Mouse (Mus musculus): Measurements from ENCODE around the gene Ap1s1. TPM values are rescaled to one million over a fixed set of nuclear protein-coding genes. Genes with fewer than 3 reads are reported as not detected.

The Ap1s1 gene
- polyA plus RNA-seq, 1 experiment from 2014 or later: 109 TPM

DNA sequence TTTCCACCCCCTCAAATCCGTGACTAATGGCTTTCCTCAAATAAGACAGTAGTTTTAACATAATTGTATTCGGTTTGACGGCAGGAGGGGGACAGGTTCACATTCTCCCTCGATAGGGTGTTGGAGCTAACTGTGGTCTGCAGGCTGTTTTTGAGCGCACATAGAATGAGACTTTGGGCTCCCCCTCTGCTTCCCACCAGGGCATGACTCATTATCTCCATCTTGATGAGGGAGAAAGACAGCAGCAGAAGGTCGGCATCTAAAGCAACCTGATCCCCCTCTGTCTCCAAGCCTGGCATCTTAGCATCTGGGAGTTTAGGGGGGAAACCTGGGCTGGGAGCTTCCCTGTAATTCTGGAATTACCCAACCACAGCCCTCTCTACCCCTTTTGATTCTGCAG, 19.5 kb upstream of the Ap1s1 start:
- ATAC-seq (ENCODE audit: low read depth) (no peak), DNase-seq (no peak)
- H3K4me3 ChIP-seq (replicated peaks): no peak overlapping the region
- no peak overlapping the region for H3K27ac ChIP-seq
- H3K4me2 ChIP-seq: no peak overlapping the region
- no peaks in the 10 kb centered on the region for H3K36me3 ChIP-seq
- no peak overlapping the region for H3K9ac ChIP-seq
- H3K9me3 ChIP-seq (replicated peaks): no peaks in the 10 kb centered on the region
- no peaks in the 10 kb centered on the region; the same call in 1 of the 2 replicates for H3K4me1 ChIP-seq (replicated peaks)
- peaks cover 24% of the 10 kb centered on the region; the same call in 1 of the 2 replicates for H3K27me3 ChIP-seq
- WGBS (ENCODE audit: insufficient replicate concordance): 58% methylated on average over 6 of the region's 6 CpGs

DNA sequence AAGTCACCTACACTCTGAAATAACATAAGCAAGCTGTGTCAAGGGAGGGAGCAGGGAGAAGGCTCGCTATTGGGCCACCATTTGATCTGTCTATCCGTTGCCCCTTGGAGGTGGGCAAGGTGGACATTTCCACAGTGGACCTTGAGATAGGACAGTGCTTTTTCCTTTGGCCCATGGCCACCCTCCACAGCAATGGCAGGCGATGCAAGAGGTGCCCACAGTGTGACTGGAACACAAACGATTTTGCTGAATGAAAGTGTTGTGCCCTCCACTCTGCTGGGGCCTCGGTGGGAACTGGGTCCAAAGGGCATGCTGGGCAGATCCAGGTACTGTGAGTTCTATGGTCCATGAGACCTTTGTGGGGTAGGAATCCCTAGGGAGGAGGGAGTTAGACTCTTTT, 16.7 kb upstream of the Ap1s1 start:
- DNase-seq (no peak), ATAC-seq (ENCODE audit: low read depth) (no peak)
- Histone ChIP-seq H3K9ac (no peak overlapping the region), H3K4me2 (no peak overlapping the region), H3K4me1 (replicated peaks) (no peaks in the 10 kb centered on the region; the same call in 1 of the 2 replicates), H3K9me3 (replicated peaks) (no peaks in the 10 kb centered on the region), H3K36me3 (no peaks in the 10 kb centered on the region), H3K4me3 (replicated peaks) (no peak overlapping the region), H3K27ac (no peak overlapping the region), H3K27me3 (peaks cover 15% of the 10 kb centered on the region; the same call in 1 of the 2 replicates)
- WGBS (ENCODE audit: insufficient replicate concordance): 79% methylated on average over 5 of the region's 5 CpGs

DNA sequence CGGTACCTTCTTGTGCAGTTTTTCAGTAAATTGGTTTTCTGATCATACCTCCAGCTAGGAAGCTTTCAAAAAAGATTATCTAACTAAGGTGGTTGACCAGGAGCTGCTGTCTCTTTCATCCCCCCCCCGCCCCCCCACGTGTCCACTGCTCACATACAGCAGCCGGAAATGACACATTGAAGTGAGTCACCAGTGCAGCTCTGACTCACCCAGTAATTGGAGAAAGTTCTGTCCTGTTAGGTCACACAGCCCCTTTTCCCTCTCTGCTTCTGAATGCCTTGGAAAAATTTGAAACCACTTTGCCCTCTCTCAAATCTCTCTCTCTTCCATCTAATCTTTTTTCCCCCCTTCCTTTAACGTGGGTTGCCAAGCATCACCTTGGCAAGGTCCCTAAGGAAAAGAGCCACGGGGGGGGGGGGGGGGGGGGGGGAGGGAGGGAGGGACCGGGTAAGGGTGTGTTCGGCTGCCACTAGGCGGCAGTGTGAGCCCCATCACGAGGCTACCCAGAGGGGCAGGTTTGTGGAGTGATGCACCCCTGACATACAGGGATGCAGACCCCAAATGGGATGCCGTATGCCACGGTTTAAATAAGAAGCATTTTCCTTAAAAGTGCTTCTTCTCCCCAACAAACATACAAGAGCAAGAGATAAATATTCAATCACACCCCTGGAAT, 16.0 kb upstream of the Ap1s1 start:
- H3K4me3 ChIP-seq (replicated peaks): no peak overlapping the region
- DNase-seq (no peak), ATAC-seq (ENCODE audit: low read depth) (peak; percentile 61; the same call in 1 of the 2 replicates)
- no peak overlapping the region for H3K27ac ChIP-seq
- WGBS (ENCODE audit: insufficient replicate concordance): 13% methylated on average over 12 of the region's 12 CpGs
- peaks cover 15% of the 10 kb centered on the region; the same call in 1 of the 2 replicates for H3K27me3 ChIP-seq
- no peaks in the 10 kb centered on the region for H3K36me3 ChIP-seq
- H3K4me1 ChIP-seq (replicated peaks): no peaks in the 10 kb centered on the region; the same call in 1 of the 2 replicates
- H3K9me3 ChIP-seq (replicated peaks): no peaks in the 10 kb centered on the region
- no peak overlapping the region for H3K9ac ChIP-seq
- H3K4me2 ChIP-seq: no peak overlapping the region

DNA sequence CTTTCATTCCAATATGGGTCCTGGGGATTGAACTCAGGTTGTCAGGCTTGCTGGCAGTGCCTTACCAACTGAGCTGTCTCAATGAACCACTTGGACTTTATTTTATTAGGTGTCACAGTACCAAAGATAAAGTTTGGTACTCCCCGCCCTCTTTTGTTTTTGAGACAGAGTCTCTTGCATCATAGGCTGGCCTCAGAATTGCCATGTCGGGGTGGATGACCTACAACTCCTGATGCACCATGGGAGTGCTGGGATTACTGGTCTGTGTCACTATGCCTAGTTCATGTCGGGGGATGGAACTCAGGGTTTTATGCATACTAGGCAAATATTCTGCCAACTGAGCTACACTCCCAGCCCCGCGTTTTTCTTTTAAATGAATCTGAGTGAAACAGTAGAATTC, 8.9 kb upstream of the Ap1s1 start:
- Histone ChIP-seq H3K9me3 (replicated peaks) (no peaks in the 10 kb centered on the region), H3K27ac (no peak overlapping the region), H3K4me1 (replicated peaks) (no peaks in the 10 kb centered on the region), H3K4me3 (replicated peaks) (no peak overlapping the region), H3K27me3 (0 out of 2 replicates have a peak, but pooled peaks cover 3% of the 10 kb centered on the region), H3K9ac (no peak overlapping the region), H3K36me3 (no peaks in the 10 kb centered on the region), H3K4me2 (no peak overlapping the region)
- no peak for DNase-seq
- no peak for ATAC-seq (ENCODE audit: low read depth)
- 62% methylated on average over 5 of the region's 5 CpGs for WGBS (ENCODE audit: insufficient replicate concordance)

DNA sequence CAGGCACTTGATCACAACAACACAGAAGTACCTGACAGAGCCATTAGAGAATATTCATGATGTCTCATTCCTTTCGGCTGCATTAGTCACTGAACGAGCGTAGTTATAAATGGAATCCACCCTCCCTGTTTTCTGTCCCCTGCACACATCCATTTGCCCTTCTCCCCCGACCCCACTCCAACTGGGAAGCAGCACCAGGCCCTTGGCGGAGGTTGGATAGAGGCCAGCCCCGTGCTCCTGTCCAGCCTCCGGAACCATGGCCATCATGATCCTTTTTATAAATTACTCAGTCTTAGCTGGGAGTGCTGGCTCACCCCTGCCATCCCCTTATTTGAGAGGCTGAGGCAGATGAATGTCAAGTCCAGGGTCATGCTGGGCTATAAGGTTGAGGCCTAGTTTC, 8.4 kb upstream of the Ap1s1 start:
- Histone ChIP-seq H3K27ac (no peak overlapping the region), H3K36me3 (no peaks in the 10 kb centered on the region), H3K27me3 (0 out of 2 replicates have a peak, but pooled peaks cover 3% of the 10 kb centered on the region), H3K4me1 (replicated peaks) (no peaks in the 10 kb centered on the region), H3K9me3 (replicated peaks) (no peaks in the 10 kb centered on the region), H3K4me2 (no peak overlapping the region), H3K9ac (no peak overlapping the region), H3K4me3 (replicated peaks) (no peak overlapping the region)
- 71% methylated on average over 7 of the region's 7 CpGs for WGBS (ENCODE audit: insufficient replicate concordance)
- ATAC-seq (ENCODE audit: low read depth) (no peak), DNase-seq (no peak)

DNA sequence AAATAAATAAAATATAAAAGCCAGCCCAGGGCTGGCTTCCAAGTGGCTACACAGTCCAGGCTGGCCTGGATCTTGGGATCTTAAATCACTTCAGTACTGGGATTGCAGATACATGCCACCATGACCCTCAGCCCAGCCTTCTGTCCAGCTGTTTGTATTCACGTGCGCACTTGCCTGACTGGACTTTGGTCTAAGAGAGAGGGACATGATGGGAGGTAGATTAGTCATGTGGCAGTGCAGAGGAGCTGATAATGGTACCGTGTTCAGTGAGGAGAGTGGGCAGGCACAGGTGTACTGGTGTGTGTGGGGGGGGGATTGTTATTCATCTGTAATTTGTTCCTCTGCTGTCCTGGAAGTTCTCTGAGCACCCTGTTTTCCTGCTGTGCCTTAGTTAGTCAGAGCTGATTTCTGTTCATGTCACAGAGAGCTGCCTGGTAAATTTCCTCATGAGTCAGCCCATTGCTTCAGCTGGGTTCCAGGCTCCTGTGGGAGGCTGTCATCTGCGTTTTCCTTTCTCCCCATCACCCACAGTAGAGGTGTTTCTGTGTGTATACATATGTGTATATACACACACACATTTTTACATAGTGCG, 6.1 kb upstream of the Ap1s1 start:
- ATAC-seq (ENCODE audit: low read depth): no peak
- no peaks in the 10 kb centered on the region for H3K4me1 ChIP-seq (replicated peaks)
- peaks cover 12% of the 10 kb centered on the region; the same call in 1 of the 2 replicates for H3K27me3 ChIP-seq
- H3K36me3 ChIP-seq: no peaks in the 10 kb centered on the region
- no peak overlapping the region for H3K9ac ChIP-seq
- H3K27ac ChIP-seq: no peak overlapping the region
- H3K4me3 ChIP-seq (replicated peaks): no peak overlapping the region
- no peak for DNase-seq
- no peaks in the 10 kb centered on the region for H3K9me3 ChIP-seq (replicated peaks)
- WGBS (ENCODE audit: insufficient replicate concordance): 66% methylated on average over 5 of the region's 5 CpGs
- no peak overlapping the region for H3K4me2 ChIP-seq

DNA sequence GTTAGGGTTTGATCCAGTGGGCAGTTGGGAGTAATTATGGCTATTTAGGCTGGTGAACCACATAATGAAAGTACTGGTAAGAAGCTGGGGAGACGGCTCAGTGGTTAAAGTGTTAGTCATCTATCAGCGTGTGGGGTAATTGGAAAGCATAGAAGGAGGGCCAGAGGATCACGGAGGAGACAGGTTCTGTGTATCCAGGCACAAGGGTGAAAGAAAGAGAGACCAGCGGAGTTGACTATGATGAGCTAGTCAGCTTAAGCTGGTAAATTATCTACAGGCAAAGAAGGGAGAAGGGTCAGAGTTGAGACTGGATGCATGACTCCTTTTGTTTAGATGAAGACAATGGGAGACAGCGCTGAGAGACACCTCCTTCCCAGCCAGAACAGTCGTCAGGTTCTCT, 5.2 kb upstream of the Ap1s1 start:
- Histone ChIP-seq H3K9me3 (replicated peaks) (no peaks in the 10 kb centered on the region), H3K27ac (no peak overlapping the region), H3K4me1 (replicated peaks) (peaks cover 4% of the 10 kb centered on the region), H3K4me2 (no peak overlapping the region), H3K36me3 (no peaks in the 10 kb centered on the region), H3K9ac (no peak overlapping the region), H3K27me3 (peaks cover 9% of the 10 kb centered on the region; the same call in 1 of the 2 replicates), H3K4me3 (replicated peaks) (no peak overlapping the region)
- DNase-seq (no peak), ATAC-seq (ENCODE audit: low read depth) (no peak)
- 51% methylated on average over 6 of the region's 6 CpGs for WGBS (ENCODE audit: insufficient replicate concordance)

DNA sequence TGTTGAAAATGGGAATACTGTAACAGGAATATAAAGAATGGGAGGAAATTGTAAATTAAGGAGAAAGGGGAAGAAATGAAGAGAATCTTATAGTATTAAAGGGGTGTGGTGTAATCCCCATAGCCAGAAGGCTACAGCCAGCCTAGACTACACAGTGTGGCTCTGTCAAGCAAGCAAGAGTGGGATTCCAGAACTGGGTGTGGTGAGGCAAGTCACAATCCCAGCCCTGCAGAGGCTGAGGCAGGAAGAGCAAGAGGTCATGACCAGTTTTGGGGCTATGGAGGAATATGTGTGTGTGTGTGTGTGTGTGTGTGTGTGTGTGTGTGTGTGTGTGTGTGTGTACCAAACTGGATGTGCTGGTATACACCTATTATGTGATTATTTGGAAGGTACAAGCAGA, 1.1 kb upstream of the Ap1s1 start:
- H3K4me2 ChIP-seq: no peak overlapping the region
- peaks cover 9% of the 10 kb centered on the region; the same call in 1 of the 2 replicates for H3K27me3 ChIP-seq
- H3K4me1 ChIP-seq (replicated peaks): peaks cover 22% of the 10 kb centered on the region
- no peaks in the 10 kb centered on the region for H3K9me3 ChIP-seq (replicated peaks)
- peaks cover 13% of the 10 kb centered on the region for H3K36me3 ChIP-seq
- DNase-seq: no peak
- H3K4me3 ChIP-seq (replicated peaks): no peak overlapping the region
- no peak for ATAC-seq (ENCODE audit: low read depth)
- H3K27ac ChIP-seq: no peak overlapping the region
- H3K9ac ChIP-seq: no peak overlapping the region

DNA sequence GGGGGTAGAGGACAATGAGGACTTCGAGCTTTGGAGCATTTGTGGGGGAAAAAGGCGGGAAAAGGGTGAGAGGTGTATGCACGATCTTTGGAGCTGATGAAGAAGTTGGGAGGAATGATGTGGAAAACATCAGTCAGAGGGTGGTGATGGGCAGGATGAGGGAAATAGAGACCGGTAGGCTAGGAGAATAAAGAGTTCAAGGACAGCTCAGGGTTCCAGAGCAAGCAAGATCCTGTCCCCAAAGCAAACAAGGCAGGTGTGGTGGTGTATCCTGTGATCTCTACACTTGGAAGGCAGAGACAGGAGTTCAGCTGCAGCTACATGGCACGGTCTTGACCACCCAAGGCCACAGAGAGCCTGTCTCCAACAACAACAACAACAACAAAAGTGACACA, 386 bp upstream of the Ap1s1 start:
- 0 out of 2 replicates have a peak, but pooled peaks have one; percentile 4 for ATAC-seq (ENCODE audit: low read depth)

DNA sequence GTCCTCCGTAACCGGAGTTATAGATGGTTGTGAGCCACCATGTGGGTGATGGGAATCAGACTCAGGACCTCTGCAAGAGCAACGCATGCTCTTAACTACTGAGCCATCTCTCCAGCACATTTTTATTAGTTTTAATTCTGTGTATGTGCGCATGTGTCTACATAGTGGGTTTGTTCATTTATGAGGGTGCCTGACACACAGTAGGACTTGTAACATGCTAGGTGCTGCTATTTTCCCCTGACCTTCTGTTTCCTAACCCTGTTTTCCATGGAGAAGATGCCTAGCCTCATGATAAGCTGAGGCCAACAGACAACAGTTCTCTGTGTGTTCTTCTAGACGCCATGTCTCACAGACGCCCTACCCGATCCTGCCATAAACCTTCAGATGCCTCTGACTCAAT, 1.9 kb downstream of the Ap1s1 start:
- DNase-seq (no peak), ATAC-seq (ENCODE audit: low read depth) (no peak)
- Histone ChIP-seq H3K9ac (no peak overlapping the region), H3K9me3 (replicated peaks) (no peaks in the 10 kb centered on the region), H3K4me2 (no peak overlapping the region), H3K4me1 (replicated peaks) (peaks cover 22% of the 10 kb centered on the region), H3K36me3 (peaks cover 40% of the 10 kb centered on the region), H3K27ac (no peak overlapping the region), H3K27me3 (peaks cover 9% of the 10 kb centered on the region; the same call in 1 of the 2 replicates), H3K4me3 (replicated peaks) (no peak overlapping the region)
- whole genome bisulfite sequencing (ENCODE audit: insufficient replicate concordance): 87% methylated on average over 7 of the region's 7 CpGs

More for the DNA sequence above, 386 bp upstream of the Ap1s1 start:
- WGBS (ENCODE audit: insufficient replicate concordance): 26% methylated on average over 5 of the region's 5 CpGs
- Histone ChIP-seq H3K4me1 (replicated peaks) (peaks cover 22% of the 10 kb centered on the region), H3K36me3 (peaks cover 20% of the 10 kb centered on the region), H3K27ac (no peak overlapping the region), H3K4me3 (replicated peaks) (peak overlapping the region; percentile 82), H3K9me3 (replicated peaks) (no peaks in the 10 kb centered on the region), H3K4me2 (peak overlapping the region; percentile 93), H3K27me3 (peaks cover 9% of the 10 kb centered on the region; the same call in 1 of the 2 replicates), H3K9ac (no peak overlapping the region)
- no peak for DNase-seq

DNA sequence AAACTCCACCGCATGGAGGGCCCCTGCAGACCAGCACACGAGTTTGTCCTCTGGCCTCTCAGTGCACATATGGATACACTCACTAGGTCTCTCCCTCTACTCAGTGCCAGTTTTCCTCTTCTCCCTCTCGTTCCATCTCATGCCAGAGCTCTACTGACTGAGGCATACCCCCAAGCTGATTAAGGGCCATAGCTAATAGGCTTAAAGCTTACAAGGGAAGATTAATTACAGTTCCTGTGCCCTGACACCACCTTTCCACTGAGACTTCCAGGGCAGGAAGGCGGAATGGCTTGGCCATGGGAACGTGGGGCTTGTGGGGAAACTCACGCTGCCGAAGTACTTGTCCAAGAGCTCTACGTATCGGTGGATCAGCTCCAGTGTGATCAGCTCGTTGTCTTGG, 4.5 kb downstream of the Ap1s1 start:
- H3K36me3 ChIP-seq: peaks cover 65% of the 10 kb centered on the region
- peaks cover 21% of the 10 kb centered on the region for H3K4me1 ChIP-seq (replicated peaks)
- H3K4me3 ChIP-seq (replicated peaks): no peak overlapping the region
- 80% methylated on average over 10 of the region's 10 CpGs for WGBS (ENCODE audit: insufficient replicate concordance)
- DNase-seq: no peak
- H3K9ac ChIP-seq: no peak overlapping the region
- no peak for ATAC-seq (ENCODE audit: low read depth)
- H3K27ac ChIP-seq: no peak overlapping the region
- H3K27me3 ChIP-seq: no peaks in the 10 kb centered on the region
- no peaks in the 10 kb centered on the region for H3K9me3 ChIP-seq (replicated peaks)
- H3K4me2 ChIP-seq: no peak overlapping the region

DNA sequence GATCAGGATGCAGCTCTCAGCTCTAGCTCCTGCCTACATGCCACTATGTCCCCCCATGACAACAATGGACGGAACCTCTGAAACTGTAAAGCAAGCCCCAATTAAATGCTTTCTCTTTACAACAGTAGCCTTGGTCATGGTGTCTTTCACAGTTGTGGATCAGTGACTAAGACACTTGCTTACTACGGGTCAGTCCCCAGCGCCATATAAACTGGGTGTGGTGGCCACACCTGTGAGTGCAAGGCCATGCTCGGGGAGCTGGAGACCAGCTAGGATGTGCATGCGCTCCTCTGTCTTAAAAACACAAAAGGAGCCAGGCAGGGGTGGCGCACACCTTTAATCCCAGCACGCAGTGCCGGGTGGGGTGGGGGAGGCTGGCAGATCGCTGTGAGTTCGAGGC, 6.5 kb downstream of the Ap1s1 start:
- ATAC-seq (ENCODE audit: low read depth) (no peak), DNase-seq (no peak)
- Histone ChIP-seq H3K36me3 (peaks cover 76% of the 10 kb centered on the region), H3K27ac (no peak overlapping the region), H3K4me3 (replicated peaks) (no peak overlapping the region), H3K4me1 (replicated peaks) (peaks cover 1% of the 10 kb centered on the region; the same call in 1 of the 2 replicates), H3K27me3 (no peaks in the 10 kb centered on the region), H3K9me3 (replicated peaks) (no peaks in the 10 kb centered on the region), H3K9ac (no peak overlapping the region), H3K4me2 (no peak overlapping the region)
- WGBS (ENCODE audit: insufficient replicate concordance): 88% methylated on average over 10 of the region's 10 CpGs

Data from liver, embryonic 13.5 days (tissue).